Mouse (Mus musculus): ENCODE data around the gene Ppfia3. TPM values are rescaled to one million over a fixed set of nuclear protein-coding genes. Genes with fewer than 3 reads are reported as not detected.
"Not testable (repeated sequence)": the region's sequence is repeated elsewhere in the genome, so short reads cannot be mapped to it uniquely, and the experiment has no call there.

Ppfia3 gene
- total RNA-seq, 2 experiments from 2014 or later: 0.22 to 0.29 TPM

DNA sequence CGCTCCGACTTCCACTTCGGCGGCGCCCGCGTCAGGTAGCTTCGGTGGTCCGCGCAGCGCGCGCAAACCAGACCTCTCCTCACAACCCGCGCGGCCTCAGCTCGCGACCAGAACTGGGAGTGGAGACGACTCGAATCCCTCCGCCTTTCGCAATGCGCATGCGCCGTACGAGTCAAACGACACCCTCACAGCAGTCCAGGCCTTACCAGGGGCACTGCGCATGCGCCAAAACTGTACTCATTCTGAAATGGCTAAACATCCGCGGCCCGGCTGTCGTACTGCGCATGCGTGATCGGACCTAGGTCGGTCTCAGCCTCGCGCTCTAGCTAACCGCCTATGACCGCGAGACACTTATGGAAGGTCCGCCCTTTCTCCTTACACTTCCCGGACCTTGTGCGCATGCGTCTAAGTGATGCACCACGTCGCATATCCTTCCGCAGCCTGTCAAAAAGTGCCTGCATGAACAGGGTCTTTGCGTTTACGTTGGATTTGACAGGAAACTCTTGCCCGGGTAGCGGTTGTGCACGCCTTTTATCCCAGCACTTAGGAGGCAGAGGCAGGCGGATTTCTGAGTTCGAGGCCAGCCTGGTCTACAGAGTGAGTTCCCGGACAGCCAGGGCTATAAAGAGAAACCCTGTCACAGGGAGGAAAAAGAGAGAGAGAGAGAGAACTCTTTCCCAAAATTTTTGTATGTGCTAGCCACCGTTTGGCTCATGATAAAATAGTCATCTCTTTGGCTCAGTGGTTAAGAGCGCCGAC lies 28.9 kb upstream of the Ppfia3 start, which contains the start of gene Snrnp70:
Gene Snrnp70, minus strand, starts transcription at position 165 of the 759 bp plus-strand sequence.
- intact Hi-C loops (cut with DNase I): loop anchor here (10.0 kb wide), 1 partner anchor 331 kb away; the partner anchor contains the start of genes Nosip and Prrg2
- peak; percentile 100 for DNase-seq

DNA sequence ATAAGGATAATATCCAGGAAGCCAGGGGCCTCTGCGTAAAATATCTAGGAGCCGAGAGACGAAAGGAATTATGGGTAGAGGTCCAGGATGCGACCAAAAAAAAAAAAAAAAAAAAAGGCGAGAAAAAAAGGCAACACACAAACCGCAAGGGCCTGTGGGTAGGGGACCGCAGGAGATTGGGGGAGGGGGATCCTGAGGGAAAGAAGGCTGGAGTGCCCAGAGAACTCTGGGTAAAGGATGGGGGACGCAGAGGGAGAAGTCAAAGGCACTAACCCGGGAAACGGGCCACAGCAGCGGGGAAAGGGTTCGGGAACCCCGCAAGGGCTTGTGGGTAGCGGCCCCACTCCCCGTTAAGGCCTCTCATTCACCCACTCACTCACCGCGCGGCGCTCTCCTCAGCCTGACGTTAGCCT lies 28.3 kb upstream of the Ppfia3 start:
- intact Hi-C loops (cut with DNase I): loop anchor here (10.0 kb wide), 1 partner anchor 330 kb away; the partner anchor contains the start of genes Nosip and Prrg2
- no peak for DNase-seq

GRCm38 (mm10) chr7:45386077-45386476 lies 19.3 kb upstream of the Ppfia3 start:
- no peak for DNase-seq
- intact Hi-C loops (cut with DNase I): no loop called here

GRCm38 (mm10) chr7:45376057-45376456 lies 9.2 kb upstream of the Ppfia3 start:
- intact Hi-C loops (cut with DNase I): no loop called here

DNA sequence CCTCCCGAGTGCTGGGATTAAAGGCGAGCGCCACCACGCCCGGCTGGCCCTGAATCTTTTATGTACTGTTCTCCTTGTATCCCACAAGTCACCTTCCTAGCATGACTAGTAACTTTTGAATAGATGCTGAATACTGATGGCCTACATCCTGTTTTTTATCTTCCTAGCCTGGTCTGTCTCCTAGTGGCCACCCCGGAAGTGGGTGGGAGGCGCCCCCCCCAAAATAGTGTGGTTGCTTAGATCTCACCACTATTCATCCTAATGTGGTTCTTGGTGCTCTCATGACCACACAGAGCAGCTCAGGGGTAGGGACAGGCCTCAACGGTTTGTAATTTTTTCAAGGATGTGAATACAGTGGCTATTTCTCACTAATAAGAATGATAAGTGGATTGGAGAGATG lies 7.8 kb upstream of the Ppfia3 start:
- no peak for DNase-seq
- intact Hi-C loops (cut with DNase I): no loop called here

More at GRCm38 (mm10) chr7:45376057-45376456, 9.2 kb upstream of the Ppfia3 start:
- DNase-seq: no peak

DNA sequence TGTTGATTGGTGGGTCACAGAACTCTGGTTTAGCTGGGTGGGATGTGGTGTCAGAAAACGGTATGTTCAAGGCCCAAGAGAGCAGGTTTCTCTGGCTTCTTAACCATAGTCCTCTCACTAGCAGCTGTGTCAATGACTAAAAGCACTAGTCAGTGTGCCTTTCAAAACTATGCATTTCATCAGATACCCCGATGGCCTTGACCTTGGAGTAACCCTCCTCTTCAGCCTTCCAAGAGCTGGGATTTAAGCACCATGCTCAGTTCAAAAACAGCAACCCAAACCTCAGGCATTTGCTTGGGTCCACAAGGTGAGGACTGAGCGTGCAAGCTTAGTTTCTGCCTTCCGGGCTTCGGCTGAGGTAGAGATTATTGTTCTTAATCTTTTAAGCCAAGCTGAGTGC lies 5.6 kb upstream of the Ppfia3 start:
- DNase-seq: no peak
- intact Hi-C loops (cut with DNase I): no loop called here

GRCm38 (mm10) chr7:45370475-45371311 lies 3.9 kb upstream of the Ppfia3 start, which contains the start of gene Lin7b:
Lin7b (minus strand) TSS chr7:45370583.
- intact Hi-C loops (cut with DNase I): no loop called here
- peak; percentile 79 to 86 for DNase-seq

GRCm38 (mm10) chr7:45369836-45370474 lies 3.1 kb upstream of the Ppfia3 start:
- DNase-seq: peak; percentile 17 to 43
- intact Hi-C loops (cut with DNase I): no loop called here

DNA sequence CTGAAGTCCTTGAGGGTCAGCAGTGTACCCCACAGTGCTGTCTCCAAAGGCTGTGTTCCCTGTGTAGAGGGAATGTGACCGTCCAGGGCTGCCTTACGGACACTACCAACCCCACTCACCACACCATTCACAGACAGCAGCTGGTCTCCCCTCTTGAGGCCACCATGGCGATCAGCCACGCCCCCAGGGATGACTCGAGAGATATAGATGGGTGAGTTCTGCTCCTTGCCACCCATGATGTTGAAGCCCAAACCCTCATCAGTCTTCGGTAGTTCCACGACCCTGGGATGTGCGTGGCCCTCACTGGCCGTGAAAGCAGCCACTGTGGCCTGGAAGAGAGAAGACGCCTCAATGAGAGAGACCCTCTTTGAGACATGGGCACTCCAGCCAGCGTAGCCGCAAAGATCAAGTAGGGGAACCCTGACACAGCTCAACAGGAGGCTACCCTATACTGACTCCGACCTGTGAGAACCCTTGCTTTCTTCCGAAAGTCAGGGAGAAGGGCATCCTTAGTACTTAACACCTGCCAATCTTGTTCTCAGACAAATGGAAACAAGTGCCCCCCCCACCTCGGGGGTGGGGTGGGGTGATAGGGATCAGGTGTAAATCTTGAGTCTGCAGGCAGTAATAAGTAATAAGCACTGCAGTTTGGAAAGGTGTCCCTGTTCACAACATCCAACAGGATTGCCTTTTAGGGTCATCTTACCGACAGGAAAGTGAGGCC lies 2.4 kb upstream of the Ppfia3 start:
- no peak for DNase-seq
- intact Hi-C loops (cut with DNase I): no loop called here

DNA sequence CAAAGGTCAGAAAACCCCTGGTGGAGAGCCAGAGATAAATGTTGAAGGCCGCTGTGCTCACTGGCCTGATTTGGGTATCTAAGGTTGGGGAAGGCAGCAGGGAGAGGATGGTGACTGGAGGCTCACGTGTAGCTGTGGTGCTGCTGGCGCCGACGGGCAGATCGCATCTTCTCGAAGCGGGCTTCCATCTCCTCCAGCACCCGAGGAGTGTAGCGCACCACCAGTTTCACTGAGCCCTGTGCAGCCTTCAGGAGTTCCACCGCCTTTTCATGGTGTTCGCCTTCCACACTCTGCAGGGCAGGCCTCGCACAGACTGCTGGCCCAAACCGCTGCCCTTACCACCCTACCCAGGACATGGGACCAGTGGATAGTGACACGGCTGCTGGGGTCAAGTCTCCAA lies 1.4 kb upstream of the Ppfia3 start:
- DNase-seq: no peak
- intact Hi-C loops (cut with DNase I): no loop called here

DNA sequence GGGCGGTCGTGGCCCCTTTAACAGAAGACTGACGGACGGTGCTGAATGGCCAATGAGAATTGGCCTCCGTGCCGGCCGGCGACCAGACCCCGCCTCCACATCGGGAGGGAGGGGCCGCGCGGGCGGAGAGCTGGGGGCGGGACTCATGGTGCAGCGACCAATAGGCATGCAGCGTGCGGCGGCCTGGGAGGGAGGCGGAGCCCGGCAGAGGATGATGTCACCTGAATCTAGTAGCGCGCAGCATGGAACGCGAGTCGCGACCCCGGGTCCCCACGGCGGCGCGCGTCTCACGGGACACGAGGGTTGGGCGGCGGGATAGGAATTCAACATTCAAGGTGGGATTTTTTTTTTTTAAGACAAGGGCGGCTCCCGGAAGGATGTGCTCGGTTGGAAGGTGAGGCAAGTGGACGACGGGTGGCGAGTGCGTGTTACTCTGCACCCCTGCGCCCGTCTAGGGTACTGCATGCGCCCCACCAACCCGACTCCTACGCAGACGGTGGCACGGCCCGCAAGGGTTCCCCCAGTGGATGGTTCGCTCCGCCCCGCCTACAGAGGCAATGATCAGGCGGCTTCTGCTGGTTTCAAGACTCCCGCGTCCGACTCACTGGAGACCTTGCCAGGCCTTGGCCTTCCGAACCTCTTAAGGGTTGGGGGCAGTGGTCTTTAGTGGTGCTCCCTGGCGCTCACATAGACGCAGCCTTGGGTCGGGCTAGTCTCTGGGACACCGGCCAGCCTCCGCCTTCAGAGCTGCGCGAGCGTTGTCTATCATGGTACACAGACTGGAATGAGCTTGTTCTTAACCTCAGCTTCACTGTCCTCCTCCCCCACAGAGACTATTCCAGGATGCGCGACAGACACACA lies 431 bp upstream of the Ppfia3 start:
- intact Hi-C loops (cut with DNase I): no loop called here
- DNase-seq: peak; percentile 98 to 99

DNA sequence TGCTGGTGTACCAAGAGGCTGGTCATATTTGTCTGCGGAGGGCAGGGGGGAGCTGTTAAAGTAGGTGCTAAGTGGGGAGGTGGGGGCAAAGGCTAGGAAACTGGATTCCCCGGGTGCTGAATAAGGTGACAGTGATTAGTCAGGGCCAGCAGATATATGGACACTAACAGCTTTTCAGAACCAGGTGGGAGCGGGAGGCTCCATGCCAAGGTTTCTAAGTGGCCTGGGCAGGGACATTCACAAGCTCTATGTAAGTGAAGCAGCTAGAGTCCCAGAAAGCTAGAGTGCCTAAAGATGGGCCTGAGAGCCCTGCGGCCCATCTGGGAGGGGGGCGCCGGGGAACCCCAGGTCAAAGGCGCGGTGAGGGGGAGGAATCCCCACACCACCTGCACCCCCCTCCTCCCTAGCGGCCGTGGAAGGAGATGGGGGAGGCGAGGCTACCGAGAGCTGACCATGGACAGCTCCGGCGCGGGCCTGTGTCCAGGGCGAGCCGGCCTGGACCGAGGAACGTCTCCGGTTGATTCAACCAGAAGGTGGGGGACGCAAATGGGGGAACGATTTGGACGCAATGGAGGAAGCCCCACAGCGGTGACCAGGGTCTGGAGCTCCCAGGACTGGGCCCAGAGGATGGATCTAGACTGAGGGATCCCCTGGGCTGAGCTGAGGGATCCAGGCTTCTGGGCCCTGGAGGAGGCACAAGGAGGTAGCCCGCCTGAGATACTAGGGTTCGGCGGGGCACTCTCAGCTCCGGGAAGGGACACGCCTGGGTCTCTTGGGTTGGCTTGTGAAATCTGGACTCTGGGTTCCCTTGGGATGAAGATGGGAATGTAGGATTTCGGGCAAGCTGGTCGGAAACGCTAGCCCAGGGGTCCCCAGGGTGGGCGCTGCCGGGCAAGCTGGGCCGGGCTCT lies 822 bp downstream of the Ppfia3 start:
- peak; percentile 71 to 78 for DNase-seq
- intact Hi-C loops (cut with DNase I): no loop called here

- intact Hi-C loops (cut with DNase I): no loop called here
- DNase-seq: no peak
Observed at GRCm38 (mm10) chr7:45363983-45364382, 2.8 kb downstream of the Ppfia3 start.

- intact Hi-C loops (cut with DNase I): no loop called here
- peak in 1 of 2 experiments; percentile 29 for DNase-seq
Observed at GRCm38 (mm10) chr7:45362801-45363200, 4.0 kb downstream of the Ppfia3 start.

GRCm38 (mm10) chr7:45361243-45361804 lies 5.5 kb downstream of the Ppfia3 start:
- peak; percentile 48 to 65 for DNase-seq
- intact Hi-C loops (cut with DNase I): no loop called here

GRCm38 (mm10) chr7:45360404-45361125 lies 6.3 kb downstream of the Ppfia3 start:
- DNase-seq: no peak
- intact Hi-C loops (cut with DNase I): no loop called here

DNA sequence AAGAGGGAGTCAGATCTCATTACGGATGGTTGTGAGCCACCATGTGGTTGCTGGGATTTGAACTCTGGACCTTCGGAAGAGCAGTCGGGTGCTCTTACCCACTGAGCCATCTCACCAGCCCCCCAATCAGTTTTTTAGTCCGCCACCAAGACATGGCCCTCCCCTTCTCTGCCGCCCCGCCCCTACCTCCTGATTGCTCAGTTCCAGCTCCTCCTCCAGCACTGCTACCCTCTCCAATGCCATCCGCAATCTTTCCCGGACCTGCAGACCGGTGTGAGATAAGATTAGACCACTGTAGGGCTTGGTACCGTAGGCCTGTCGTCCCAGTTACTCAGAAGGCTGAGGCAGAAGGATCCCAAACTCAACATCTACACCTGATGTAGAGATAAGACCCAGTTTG lies 7.7 kb downstream of the Ppfia3 start:
- DNase-seq; intact Hi-C loops (cut with DNase I): not testable (repeated sequence)
